15 mouse cellular contexts compared by ENCODE assay signal in the genomic region with DNA sequence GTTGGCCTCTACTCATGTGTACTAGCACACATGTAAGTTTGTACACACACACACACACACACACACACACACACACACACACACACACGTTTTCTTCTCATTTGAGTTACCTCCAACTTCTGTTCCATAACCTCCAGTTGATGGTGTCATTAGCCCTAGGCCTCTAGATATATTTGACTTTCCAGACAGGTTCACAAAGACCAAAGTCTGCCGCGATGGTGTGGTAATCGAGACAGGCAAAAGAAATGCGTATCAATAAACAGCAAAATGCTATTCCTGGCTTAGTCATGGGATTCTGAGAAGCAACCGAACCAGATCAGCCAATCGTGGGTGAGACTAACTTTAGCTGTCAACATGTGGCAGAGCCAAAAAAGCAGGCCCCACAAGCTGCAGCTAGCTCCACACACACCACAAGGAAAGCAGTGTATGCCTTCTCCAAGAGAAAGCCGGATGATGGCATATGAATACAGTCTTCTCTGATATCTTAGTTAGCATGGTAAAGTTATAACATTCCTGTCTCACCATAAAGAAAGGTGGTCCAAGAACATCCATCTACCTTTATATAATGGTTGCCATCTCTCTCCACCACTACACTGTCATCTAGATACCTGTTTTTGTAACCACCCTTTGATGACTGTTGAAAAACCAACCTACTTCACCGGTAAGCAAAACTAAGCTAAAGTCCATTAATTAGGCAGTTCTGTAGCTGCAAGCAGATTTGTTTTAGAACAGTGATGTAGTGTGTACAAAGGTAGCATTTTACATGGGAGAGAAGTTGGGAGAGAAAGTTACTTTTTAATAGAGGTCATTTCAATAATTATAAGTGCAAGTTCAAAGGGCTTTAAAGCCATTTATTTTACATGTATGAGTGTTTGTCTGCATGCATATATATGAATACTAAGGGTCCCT.
"Had no signal": no experiment of that assay in that cellular context is flagged by ENCODE, and none has a peak within 500 bp of the region (broad histone marks: within the 10 kb centered on the region; RNA-seq: fewer than 3 reads in every experiment).

No protein-coding gene starts in this region.

- DNase-seq: kidney, adult 18-20 months; kidney, postnatal 25 days; left cerebral cortex, postnatal 4 days; lung, adult 18-20 months; lung, postnatal 10 days; lung, postnatal 4 days; midbrain, embryonic 14.5 days; right cerebral cortex, postnatal 14 days; thymus, adult 18-20 months; thymus, postnatal 36 days had no signal

- H3K27ac ChIP-seq: kidney, postnatal 0 days; limb, embryonic 12.5 days; limb, embryonic 15.5 days; liver, embryonic 14.5 days; lung, embryonic 15.5 days had no signal

- H3K4me3 ChIP-seq: limb, embryonic 12.5 days; limb, embryonic 15.5 days; lung, embryonic 15.5 days had no signal
